Mouse (Mus musculus) yolk sac, embryonic 10.5 days (tissue): ENCODE data around the gene Mettl23.

ENCODE experiments used
- DNase-seq: peaks from one replicate; pipeline ENCODE4 v3.0.0-alpha.2; 2017; ENCODE audit warnings: low spot score

Gene Mettl23

DNA sequence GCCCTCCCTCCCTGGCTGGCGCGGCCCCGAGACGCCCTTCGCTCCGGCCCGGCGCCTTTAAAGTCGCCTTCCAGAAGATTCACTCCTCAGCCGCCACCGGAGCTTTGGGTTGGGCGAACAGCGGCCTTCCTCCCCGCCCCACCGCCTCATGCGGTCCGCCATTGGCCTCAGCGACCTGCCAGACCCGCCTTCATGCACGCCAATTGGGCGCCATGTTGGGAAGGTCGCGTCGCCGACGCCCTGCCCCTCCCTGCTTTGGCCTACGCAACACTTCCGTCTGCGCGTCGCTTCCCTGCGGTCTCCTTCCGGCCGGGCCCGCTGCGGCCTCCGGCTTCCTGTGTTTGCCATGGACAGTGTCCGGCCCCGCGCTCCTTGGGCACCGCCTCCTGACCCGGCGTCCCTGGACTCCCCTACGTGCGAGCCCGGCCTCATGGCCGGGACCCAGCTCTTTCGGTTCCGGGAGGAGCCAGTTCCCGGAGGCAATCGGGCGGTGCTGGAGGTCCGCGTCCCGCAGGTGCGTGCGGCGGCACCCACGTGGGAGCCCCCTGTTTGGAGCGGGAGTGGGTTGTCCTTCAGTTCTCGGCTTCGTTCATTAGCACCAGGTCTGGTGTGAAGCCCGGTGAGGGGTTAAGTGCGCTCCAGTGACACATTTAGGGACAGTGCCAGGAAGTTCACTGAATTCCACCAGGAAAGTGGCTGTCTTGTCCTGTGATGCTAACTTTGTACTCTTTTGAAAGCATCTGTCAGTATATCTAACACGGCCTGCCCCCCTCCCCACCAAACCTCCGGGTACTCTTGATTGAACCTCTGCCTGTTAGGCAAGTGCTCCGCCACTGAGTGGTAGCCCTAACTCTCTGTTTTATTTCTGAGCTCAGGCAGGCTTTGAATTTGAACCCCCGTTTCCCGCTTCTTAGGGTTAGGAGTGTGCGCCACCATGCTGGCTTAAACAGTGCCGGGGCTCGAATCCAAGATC, at the start of gene Mettl23, which contains the start of gene Jmjd6:
Gene Mettl23, plus strand, starts transcription at position 18 of the 973 bp plus-strand sequence.
Gene Jmjd6, minus strand, starts transcription at position 189 of the 973 bp plus-strand sequence.
- peak; percentile 99 for DNase-seq

GRCm38 (mm10) chr11:116799364-116799763, 43.7 kb upstream of the Mettl23 start:
- DNase-seq = no peak

GRCm38 (mm10) chr11:116801106-116801505, 42.0 kb upstream of the Mettl23 start:
- DNase-seq = no peak

GRCm38 (mm10) chr11:116802709-116803108, 40.4 kb upstream of the Mettl23 start:
- no peak for DNase-seq

GRCm38 (mm10) chr11:116806136-116807071, 36.7 kb upstream of the Mettl23 start:
- no peak for DNase-seq

DNA sequence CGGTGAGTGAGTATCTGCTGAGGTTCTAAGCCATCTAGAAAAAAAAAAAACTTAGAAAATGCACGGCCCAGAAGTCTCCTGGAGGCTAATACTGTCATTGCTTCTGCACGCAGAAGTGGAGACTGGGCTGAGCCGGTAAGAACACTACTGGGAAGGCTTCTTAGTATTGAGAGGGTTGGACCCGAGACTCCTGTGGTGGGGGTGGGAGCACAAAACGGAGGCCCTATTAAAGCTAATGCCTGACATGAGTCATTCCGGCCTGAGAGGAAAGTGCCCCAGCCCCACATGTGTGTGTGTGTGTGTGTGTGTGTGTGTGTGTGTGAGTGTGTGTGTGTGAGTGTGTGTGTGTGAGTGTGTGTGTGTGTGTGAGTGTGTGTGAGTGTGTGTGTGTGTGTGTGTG, 36.0 kb upstream of the Mettl23 start:
- DNase-seq = no peak

DNA sequence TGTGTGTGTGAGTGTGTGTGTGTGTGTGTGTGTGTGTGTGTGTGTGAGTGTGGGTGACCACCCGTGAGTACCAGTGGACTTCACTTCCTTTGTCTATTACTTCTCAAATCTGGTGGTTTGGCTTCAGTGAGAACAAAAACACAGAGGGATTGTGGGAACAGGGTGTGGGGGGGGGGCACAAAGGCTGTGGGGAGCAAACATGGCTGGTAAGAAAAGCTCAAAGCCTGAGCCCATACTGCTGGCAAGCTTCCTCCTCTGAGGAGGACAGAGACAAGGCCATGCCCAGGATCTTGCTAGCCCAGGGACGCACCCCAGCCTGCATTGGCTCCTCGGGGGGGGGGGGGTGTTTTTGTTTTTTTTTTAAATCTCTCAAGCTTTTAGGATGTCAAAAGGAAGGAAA, 35.6 kb upstream of the Mettl23 start:
- no peak for DNase-seq

- peak; percentile 51 for DNase-seq
Measured at GRCm38 (mm10) chr11:116807938-116808606, 35.0 kb upstream of the Mettl23 start.

DNA sequence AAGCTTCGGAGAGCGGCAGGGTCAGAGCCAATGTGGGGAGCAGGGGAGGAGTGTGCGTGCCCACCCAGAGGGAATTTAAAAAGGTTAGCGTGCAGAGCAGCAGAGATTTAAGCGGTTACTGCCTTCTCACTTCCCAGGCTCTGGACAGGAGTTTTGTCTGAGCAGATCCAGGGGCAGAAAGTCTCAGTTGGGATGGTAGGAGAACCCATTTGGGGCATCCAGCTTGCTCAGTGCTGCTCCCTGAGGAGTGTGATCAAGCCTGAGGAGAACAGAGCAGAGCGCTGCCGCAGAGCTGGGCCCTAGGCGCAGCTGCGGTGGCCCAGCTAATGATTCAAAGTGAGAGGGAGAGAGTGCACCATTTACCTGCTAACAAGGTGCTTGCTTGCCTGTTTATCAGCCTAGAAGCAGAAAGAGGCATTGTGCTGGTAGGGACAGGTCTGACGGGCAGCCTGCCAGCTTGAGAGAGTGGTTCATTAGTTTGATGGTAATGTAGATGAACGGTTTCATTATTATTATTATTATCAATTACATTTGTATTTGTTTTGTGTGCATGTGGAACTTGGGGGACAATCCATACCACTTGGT, 34.2 kb upstream of the Mettl23 start:
- no peak for DNase-seq

GRCm38 (mm10) chr11:116809520-116809919, 33.6 kb upstream of the Mettl23 start:
- DNase-seq = no peak

- no peak for DNase-seq
Measured at GRCm38 (mm10) chr11:116810528-116810927, 32.5 kb upstream of the Mettl23 start.

DNA sequence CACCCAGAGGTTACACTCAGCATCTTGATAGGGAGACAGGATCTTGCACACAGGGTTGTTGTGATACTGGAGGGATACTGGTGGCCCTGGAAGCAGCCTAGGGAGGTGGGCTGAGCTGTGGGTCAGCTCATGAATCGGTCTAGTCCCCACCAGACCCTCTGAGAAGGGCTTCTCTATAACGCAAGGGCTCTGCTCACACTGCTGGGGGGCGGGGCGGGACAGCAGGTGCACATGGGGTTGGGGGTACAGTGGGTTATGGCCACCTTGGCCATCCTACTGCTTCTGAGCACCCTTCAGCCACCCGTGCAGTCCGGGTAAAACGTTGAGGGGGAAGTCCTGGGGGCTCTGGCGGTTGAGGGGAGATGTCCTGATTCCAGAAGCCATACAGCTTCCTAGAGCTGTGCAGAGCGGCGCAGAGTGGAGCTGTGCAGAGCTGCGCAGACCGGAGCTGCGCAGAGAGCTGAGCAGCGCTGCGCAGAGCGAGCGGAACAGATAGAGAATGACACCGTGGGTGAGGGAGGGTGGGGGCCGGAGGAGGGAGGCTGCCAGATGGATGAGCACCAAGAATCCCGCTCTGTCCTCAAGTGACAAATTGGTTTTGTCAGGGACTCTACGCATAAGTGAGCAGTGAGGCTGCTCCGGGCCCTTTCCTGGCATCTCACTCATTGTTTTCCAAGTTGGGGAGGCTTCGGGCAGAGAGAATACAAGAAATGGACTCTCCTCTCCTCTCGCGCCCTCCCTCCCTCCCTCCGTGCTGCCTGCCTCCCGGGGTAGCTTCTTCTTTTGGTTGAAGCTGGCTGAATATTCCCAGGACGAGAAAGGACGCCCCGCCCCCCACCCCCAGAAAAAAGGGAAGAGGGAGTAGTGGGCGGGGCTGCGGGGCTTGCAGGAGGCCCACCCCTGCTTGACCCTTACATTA, 31.8 kb upstream of the Mettl23 start:
- DNase-seq = no peak

- DNase-seq = peak; percentile 57
Measured at GRCm38 (mm10) chr11:116812793-116813529, 30.1 kb upstream of the Mettl23 start.

DNA sequence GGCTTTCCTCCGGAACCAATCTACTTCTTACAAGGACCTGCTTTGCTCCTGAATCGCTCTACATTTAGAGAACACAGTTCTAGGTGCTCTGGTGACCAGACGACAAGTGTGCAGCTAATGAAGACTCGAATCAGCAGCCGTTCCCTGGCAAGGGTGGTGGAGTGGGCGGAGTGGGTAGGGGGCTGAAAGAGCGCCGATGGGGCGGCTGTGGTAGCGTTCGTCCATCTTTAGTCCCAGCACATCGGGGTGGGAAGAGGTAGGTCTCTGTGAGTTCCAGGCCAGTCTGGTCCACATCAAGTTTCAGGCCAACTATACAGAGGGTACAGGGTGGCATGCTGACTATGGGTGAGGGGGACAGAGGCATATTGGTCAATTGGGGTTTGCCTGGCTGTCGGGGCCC, 29.5 kb upstream of the Mettl23 start:
- DNase-seq = no peak

DNA sequence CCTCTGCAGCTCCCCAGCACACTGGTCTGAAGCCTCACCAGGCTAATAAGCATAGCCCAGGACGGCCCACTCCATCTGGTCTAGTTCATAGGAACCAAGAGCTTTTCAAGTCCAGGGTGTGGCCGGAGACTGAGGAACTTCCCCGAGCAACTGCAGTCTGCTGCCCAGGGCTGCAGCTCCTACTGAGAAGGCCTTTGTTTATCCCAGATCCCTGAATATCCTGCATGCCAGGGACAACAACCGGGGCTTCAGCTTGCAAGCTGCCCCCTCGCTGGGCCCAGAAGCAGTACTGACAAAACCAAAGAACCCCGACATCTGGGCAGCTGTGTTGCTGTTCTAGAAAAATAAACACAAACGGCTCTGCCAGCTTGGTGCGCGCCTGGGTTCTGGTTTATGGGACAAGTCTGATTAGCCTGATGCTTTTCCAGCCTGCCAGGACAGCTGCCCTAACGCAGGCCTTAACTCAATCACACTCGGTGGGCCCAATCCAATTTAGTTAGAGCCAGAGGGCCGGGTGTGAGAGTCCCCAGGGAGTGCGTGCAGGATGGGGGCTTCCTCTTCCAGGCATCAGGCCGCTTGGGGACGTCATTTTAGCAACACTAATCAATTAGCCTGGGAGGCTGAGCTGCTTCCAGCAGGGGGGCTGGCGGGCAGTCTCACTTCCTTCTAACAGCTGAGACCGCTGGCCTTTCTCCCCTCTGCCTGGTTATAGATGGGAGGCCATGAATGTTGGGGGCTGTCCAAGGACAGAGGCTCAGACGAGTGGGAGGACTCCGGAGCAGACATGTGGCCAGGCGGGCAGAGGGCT, 28.8 kb upstream of the Mettl23 start:
- DNase-seq = no peak

GRCm38 (mm10) chr11:116814884-116815415, 28.1 kb upstream of the Mettl23 start:
- DNase-seq = no peak

GRCm38 (mm10) chr11:116816769-116817168, 26.3 kb upstream of the Mettl23 start:
- DNase-seq = no peak

DNA sequence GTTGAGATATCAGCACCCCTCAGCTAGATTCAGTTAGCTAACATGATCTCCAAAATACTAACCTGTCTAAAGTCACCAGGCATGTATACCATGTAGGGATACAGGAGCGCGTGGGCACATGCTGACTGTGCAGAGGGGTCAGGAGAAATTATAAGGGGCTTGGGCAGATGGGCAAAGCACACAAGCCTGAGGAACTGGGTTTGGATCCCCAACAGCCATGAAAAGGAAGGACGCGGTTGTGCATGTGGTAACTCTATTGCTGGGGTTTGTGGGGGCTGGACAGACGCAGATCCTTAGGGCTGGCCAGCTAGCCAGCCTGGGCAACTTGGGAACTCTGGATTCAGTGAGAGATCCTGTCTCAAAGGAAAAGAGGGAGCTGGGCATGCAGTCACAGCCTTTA, 25.5 kb upstream of the Mettl23 start:
- no peak for DNase-seq

DNA sequence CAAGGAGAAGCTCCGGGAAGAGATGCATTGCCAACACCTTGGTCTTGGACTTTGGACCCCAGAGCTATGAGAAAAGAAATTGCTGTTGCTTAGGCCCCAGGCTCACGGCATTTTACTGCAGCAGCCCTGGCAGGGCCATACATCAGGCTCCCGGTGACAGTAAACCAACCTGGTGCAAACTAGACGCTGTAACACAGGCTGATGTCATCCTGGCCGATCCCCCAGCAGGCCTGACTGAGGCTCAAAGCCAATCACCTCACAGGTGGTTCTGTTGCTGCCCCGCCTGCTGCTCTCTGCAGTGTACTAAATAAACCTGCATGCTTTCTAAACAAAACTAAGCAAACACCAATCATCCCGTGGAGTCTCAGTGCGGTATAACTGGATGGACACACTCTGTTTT, 24.4 kb upstream of the Mettl23 start:
- DNase-seq = peak; percentile 40
